Mouse (Mus musculus) mesoderm, embryonic 11.5 days (tissue): Measurements from ENCODE around the gene Rnf13.
"Not testable (repeated sequence)": the region's sequence is repeated elsewhere in the genome, so short reads cannot be mapped to it uniquely, and the experiment has no call there.

Experiments
- DNase-seq: peaks from one replicate; pipeline ENCODE4 v3.0.0-alpha.2; 2012; ENCODE audit warnings: low read depth, low spot score

Gene Rnf13

GRCm38 (mm10) chr3:57735511-57736370 is at the start of gene Rnf13:
Gene Rnf13, plus strand, starts transcription at chr3:57736062.
- DNase-seq = peak; percentile 95

DNA sequence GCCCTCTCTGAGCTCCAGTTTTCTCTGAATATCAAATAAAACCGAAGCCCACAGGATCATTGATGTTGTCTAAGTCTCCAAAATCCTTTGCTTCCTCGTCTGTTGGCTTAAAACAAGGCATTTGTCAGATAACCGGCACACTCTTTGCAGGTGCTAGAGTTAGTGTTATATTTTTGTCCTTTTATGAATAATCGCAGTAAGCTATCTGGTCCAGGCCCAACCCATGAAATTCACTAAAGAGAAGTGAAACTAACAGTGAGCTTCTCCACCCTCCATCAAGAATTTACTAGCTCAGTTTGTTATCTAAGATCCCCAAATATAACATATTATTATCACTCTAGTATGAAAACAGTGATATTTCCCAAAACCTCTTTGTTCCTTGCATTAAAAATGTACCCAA is 44.1 kb upstream of the Rnf13 start:
- no peak for DNase-seq

- no peak for DNase-seq
These were observed 43.1 kb upstream of the Rnf13 start, which contains the start of gene Ankub1 for GRCm38 (mm10) chr3:57692719-57693118. Gene Ankub1, minus strand, starts transcription at chr3:57692799.

- DNase-seq = no peak
These were observed 39.6 kb upstream of the Rnf13 start for GRCm38 (mm10) chr3:57696249-57696648.

GRCm38 (mm10) chr3:57696779-57697178 is 39.1 kb upstream of the Rnf13 start:
- no peak for DNase-seq

GRCm38 (mm10) chr3:57714151-57714550 is 21.7 kb upstream of the Rnf13 start:
- DNase-seq = no peak

GRCm38 (mm10) chr3:57732206-57732915 is 3.5 kb upstream of the Rnf13 start:
- DNase-seq = no peak

GRCm38 (mm10) chr3:57736419-57737095 is 695 bp downstream of the Rnf13 start:
- peak; percentile 20 for DNase-seq

DNA sequence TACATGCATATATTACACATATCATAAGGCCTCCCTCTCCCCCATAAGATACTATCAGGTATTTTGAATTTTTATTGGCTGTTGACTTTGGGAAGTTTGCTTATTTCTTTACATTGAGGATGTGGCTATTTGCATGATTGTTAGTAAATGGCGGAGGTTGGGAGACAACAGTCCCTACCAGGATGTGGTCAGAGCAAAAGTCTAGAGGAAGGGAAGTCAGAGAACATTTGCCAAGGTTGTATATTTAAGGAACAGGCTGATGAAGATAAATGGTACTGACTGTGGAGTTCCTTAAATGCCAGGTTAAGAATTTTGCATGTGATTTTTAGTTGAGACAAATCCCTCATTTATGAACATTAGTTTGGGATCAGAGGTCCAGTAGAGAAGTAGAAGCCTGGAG is 4.0 kb downstream of the Rnf13 start:
- no peak for DNase-seq

GRCm38 (mm10) chr3:57748576-57749267 is 12.9 kb downstream of the Rnf13 start:
- no peak for DNase-seq

DNA sequence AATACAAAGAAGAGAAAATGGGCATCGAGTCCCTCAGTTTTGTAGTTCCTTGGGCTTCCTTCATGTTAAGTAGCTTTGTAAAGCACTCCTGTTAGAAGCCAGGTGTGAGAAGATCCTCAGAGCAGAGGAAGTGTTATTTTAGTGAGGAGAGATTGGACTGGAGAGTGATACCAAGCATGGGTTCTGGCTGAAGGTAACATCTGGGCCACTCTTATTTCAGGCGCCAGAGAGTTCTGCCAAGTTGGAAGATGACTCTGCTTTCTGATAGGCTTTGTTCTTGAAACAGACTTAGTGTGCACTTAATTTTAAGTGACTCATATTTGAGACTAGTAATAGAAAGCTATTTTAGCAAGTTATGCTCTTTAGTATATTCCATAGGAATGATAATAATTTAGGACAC is 41.1 kb downstream of the Rnf13 start:
- DNase-seq = no peak

- no peak for DNase-seq
These were observed 52.6 kb downstream of the Rnf13 start for GRCm38 (mm10) chr3:57788472-57788871.

GRCm38 (mm10) chr3:57789005-57789962 is 53.4 kb downstream of the Rnf13 start:
- DNase-seq = no peak

DNA sequence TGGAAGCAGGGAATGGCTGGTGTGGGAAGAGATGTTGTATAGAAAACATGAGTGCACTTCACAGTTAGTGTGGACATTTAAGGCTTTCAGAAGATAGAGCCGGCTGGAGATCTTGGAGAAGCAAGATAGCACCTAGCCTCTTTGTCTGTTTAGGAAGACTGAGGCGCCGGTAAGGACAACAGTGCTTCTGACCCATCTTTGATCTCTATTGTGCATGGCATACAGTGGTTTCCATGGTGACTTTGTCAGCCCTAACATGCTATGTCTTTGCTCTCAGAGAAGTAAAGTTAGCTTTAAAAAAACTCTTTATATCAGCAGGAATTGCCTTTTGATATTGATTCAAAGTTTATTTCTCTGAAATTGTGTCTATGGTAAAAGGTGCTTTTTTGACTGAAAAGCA is 55.2 kb downstream of the Rnf13 start:
- no peak for DNase-seq

DNA sequence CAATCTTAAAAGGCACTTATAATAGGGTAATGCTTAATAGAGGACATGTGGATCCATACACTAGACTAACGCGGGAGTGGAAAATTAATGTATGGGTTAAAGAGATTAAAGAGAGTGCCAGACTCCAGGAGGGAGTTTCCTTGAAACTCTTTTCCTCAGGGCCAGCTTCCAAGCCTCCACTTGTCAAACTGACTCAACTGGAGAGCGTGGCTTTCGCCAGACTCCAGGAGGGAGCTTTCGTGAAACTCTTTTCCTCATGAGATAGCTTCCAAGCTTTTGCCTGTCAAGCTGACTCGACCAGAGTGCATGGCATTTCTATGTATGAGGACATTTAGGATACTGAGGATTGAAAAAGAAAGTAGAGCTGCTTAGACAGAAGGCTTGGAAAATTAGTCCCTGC is 59.2 kb downstream of the Rnf13 start:
- not testable (repeated sequence) for DNase-seq

GRCm38 (mm10) chr3:57815447-57815846 is 79.6 kb downstream of the Rnf13 start:
- peak; percentile 6 for DNase-seq

GRCm38 (mm10) chr3:57825866-57826265 is 90.0 kb downstream of the Rnf13 start:
- DNase-seq = no peak

- DNase-seq = no peak
These were observed 97.7 kb downstream of the Rnf13 start for GRCm38 (mm10) chr3:57833585-57833984.

DNA sequence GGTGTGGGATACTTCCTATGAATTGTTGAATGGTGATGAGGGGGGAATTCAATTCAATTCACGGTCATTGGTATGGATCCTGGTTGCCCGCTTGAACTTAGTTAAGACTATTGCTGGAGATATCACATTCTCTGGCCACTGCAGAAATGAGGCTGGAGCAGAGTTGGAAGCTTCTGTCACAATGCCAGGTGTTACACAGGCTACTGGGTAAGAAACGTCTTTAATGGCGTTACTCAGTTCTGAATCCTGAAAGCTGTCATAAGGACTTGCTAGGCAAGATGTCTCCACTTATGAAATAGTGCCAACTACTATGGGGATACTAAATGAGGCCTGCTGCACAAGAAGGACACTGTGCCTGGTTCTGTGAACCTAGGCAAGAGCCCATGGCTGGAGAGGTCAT is 101.0 kb downstream of the Rnf13 start:
- no peak for DNase-seq

GRCm38 (mm10) chr3:57843775-57844174 is 107.9 kb downstream of the Rnf13 start:
- DNase-seq = peak; percentile 24
